Mouse (Mus musculus): ENCODE results near the gene Ramp2. TPM values are rescaled to one million over a fixed set of nuclear protein-coding genes. Genes with fewer than 3 reads are reported as not detected.

Gene Ramp2
- total RNA-seq (2022) = 10 to 100 TPM; 60.8 to 93.6 (median 83.9) TPM

GRCm38 (mm10) chr11:101245855-101246701, at the start of gene Ramp2:
TSS of gene Ramp2 (plus strand) at chr11:101246028.
- DNase-seq (ENCODE audit: low spot score) = peak; percentile 72

GRCm38 (mm10) chr11:101196175-101196574, 49.7 kb upstream of the Ramp2 start:
- no peak for DNase-seq (ENCODE audit: low spot score)

GRCm38 (mm10) chr11:101199555-101199954, 46.3 kb upstream of the Ramp2 start:
- no peak for DNase-seq (ENCODE audit: low spot score)

GRCm38 (mm10) chr11:101200986-101201385, 44.8 kb upstream of the Ramp2 start:
- DNase-seq (ENCODE audit: low spot score) = no peak

- peak; percentile 88 for DNase-seq (ENCODE audit: low spot score)
Measured at GRCm38 (mm10) chr11:101211970-101212369, 33.9 kb upstream of the Ramp2 start.

- DNase-seq (ENCODE audit: low spot score) = no peak
Measured at GRCm38 (mm10) chr11:101216936-101217335, 28.9 kb upstream of the Ramp2 start.

GRCm38 (mm10) chr11:101218436-101219055, 27.3 kb upstream of the Ramp2 start:
- no peak for DNase-seq (ENCODE audit: low spot score)

- DNase-seq (ENCODE audit: low spot score) = no peak
Measured at GRCm38 (mm10) chr11:101220853-101221252, 25.0 kb upstream of the Ramp2 start.

- DNase-seq (ENCODE audit: low spot score) = no peak
Measured at GRCm38 (mm10) chr11:101221306-101221986, 24.4 kb upstream of the Ramp2 start.

GRCm38 (mm10) chr11:101224337-101224736, 21.5 kb upstream of the Ramp2 start:
- no peak for DNase-seq (ENCODE audit: low spot score)

- no peak for DNase-seq (ENCODE audit: low spot score)
Measured at GRCm38 (mm10) chr11:101225331-101226064, 20.3 kb upstream of the Ramp2 start.

GRCm38 (mm10) chr11:101226065-101226701, 19.6 kb upstream of the Ramp2 start, which contains the start of gene Ezh1:
TSS of gene Ezh1 (minus strand) at chr11:101226463.
- DNase-seq (ENCODE audit: low spot score) = peak; percentile 93

GRCm38 (mm10) chr11:101229361-101229900, 16.4 kb upstream of the Ramp2 start:
- DNase-seq (ENCODE audit: low spot score) = peak; percentile 35

- DNase-seq (ENCODE audit: low spot score) = peak; percentile 61
Measured at GRCm38 (mm10) chr11:101230061-101230511, 15.7 kb upstream of the Ramp2 start.

- DNase-seq (ENCODE audit: low spot score) = no peak
Measured at GRCm38 (mm10) chr11:101230526-101230925, 15.3 kb upstream of the Ramp2 start.

GRCm38 (mm10) chr11:101230991-101231871, 14.6 kb upstream of the Ramp2 start:
- DNase-seq (ENCODE audit: low spot score) = peak; percentile 93

GRCm38 (mm10) chr11:101232010-101232839, 13.6 kb upstream of the Ramp2 start:
- DNase-seq (ENCODE audit: low spot score) = peak; percentile 76

- no peak for DNase-seq (ENCODE audit: low spot score)
Measured at GRCm38 (mm10) chr11:101233240-101233639, 12.6 kb upstream of the Ramp2 start.

GRCm38 (mm10) chr11:101234124-101234523, 11.7 kb upstream of the Ramp2 start:
- DNase-seq (ENCODE audit: low spot score) = no peak

Data from heart, adult 8-10 months (tissue).